Mouse (Mus musculus): ENCODE measurements around the gene Nthl1.

Nthl1 gene

GRCm38 (mm10) chr17:24630072-24630471, 2.4 kb upstream of the Nthl1 start:
- DNase-seq: no peak

DNA sequence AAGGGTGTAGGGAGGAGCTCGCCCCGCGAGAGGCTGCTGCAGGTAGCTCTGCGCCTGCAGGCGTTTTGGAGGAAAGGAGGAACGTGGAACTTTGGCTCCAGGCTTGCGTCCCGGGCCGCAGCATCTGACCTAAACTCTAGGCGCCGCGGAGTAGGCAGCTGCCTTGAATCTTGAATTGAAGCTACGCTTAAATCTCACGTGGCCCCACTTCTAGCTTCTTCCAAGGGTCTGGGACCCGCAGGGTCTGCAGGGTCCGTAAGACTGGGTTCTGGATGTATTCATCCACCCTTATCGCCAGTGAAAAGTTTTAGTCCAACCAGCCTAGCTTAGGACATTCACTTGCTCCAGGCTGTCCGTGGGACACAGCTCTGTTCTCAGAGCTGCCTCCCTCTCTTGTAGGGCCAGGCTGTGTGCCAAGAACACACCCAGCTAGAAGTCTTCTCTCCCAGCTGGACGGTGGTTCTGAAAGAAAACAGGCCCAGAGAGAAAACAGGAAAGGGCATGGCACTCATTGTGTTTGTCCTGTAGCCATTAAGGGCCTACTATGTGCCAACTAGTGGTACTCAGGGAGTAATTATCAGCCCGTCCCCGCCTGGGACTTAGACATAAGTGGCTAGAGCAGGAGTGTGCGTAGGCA, 451 bp downstream of the Nthl1 start:
- DNase-seq: peak; percentile 38 to 48

DNA sequence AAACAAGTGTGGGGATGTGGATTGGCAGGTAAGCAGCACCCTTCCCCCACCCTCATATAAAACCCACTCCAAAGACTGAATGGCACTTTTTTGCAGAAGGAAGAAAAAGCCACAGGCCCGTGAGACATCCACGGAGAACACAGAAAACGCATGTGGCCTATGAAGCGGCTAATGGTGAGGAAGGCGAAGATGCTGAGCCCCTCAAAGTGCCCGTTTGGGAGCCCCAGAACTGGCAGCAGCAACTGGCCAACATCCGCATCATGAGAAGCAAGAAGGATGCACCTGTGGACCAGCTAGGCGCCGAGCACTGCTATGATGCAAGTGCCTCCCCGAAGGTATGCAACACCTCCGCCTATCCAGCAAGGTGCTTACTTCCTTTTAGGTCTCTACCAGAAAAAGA, 1.4 kb downstream of the Nthl1 start:
- DNase-seq: no peak

GRCm38 (mm10) chr17:24635024-24635423, 2.5 kb downstream of the Nthl1 start:
- no peak for DNase-seq

- DNase-seq: no peak
Observed at GRCm38 (mm10) chr17:24635694-24636093, 3.2 kb downstream of the Nthl1 start.

DNA sequence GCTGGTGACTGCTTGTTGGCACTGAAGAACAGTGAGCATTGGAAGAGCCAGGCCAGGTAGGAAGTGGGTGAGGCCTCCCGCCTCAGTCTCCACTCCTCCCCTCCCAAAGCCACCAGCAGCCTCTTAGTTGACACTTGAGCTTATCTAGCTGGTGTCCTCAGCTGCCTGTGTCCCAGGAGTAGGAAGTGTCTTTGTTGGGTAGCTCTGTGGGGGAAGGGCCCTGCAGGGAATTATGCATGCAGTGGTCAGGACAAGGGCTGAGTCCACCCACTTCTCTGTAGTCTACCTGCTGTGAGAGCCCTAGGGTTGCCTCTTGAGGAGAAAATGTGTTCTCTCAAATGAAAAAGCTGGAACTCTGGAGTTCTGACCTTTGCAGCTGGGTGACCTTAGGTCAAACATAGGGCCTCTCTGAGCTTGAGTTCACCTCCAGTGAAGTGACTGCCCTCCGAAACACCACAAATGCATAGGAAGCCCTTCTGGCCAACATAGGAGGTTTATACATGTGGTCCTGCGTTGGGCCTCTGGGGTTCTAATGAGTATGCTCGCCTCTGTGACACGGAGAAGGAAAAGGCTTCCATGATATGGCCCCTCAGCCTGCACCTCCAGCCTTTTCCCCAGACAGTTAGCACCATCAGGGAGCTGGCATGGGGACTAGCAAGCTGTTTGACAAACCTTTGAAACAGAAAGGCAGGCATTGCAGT, 4.5 kb downstream of the Nthl1 start:
- DNase-seq: no peak

- no peak for DNase-seq
Observed at GRCm38 (mm10) chr17:24638214-24638613, 5.7 kb downstream of the Nthl1 start.

DNA sequence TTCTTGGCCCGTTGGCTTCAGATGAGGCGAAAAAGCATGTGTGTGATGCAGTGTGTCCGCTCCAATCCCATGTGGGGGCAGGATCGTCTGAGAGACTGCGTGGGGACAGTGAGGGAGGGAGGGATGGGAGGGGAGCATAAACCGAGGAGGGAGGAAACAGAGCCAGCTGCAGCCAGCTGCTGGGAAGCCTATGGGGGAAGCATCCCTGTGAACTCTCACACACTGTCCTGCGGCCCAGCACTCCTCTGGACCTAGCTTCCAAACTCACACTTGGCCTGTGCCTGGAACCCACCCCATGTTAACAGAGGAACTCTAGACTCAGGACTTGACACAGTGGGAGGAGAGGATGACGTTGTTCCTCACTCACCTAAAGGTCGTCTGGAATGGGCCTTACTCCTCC, 6.4 kb downstream of the Nthl1 start:
- no peak for DNase-seq

DNA sequence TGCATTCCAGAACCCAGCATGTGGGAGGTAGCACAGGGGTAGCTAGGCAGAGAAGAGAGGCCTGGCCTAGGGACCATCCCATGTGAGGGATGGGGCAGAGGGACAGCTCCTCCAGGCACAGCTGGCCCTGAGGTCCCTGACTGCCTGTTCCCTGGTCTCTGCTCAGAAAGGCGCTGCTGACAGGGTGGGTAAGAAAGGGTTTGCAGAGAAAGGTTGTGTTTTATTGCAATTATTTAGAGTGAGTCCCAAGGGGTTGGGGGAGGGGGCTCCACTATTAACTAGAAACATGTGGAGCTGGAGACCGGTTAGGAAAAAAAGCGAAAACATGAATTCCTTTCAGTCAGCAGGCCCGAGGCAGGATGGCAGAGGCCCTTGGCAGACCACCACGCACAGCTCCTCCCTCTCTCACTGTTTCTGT, 7.1 kb downstream of the Nthl1 start:
- DNase-seq: no peak

- no peak for DNase-seq
Observed at GRCm38 (mm10) chr17:24640119-24640518, 7.6 kb downstream of the Nthl1 start.

GRCm38 (mm10) chr17:24640581-24640980, 8.1 kb downstream of the Nthl1 start:
- DNase-seq: no peak

DNA sequence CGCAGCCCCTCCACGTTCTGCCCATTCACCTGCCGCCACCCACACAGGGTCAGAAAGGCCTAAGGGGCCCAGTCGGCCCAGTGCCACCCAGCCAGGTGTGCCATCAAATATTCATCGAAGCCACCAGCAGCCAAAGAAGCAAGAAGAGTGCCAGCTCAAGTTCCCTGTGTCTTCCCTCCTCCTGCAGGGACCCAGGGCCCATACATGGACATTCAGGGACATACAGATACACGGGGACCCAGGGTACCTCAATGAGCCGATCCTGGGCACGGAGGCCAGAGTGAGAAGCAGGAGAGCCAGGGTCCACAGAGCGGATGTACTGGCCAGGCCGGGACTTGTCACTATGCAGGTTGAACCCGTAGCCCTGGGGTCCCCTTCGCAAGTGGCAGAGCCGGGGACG, 9.5 kb downstream of the Nthl1 start:
- DNase-seq: no peak

DNA sequence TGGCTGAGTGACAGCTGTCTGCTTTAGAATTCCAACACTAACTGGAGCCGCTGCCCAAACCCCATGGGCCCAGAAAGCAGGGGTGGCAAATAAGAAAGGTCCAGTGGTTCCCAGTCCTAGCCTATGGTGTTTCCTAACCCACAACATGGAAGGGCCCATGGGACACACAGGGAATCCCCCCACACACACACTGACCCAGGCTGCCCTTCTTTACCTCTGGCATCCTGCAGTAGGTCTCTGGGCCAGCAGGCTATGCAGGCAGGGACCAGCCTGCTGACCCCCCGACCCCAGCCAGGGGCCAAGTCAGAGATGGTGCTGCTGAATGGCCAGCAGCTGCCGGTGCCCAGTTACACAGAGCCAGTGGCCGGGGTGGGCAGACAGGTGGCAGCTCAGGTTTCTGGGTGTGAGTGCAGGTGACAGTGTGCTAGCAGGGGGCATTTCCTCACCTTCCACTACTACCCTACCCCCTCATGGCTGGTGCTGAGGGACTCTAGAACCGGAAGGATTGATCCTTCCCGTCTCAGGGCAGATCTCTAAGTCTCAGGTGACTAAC, 10.4 kb downstream of the Nthl1 start:
- no peak for DNase-seq

GRCm38 (mm10) chr17:24644030-24644715, 11.7 kb downstream of the Nthl1 start:
- no peak for DNase-seq

- no peak for DNase-seq
Observed at GRCm38 (mm10) chr17:24644875-24645721, 12.6 kb downstream of the Nthl1 start.

DNA sequence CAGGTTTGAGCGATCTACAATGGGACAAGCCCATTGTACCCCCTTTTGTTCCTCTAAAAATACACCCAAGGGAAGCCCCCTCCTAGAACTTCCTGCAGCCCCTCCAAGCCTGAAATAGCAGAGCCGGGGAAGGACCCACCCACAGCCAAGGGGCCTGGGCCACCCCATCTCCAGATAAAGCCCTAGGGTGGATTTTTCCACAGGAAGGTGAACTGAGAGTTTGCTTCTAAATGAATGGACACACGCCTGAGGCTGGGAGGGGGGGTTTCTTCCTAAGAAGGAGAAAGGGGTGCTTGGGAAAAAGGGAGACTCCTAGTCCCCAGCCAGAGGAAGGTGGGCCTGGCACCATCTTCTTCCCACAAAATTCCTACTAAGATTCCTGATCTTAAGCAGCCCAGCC, 13.4 kb downstream of the Nthl1 start:
- DNase-seq: no peak

DNA sequence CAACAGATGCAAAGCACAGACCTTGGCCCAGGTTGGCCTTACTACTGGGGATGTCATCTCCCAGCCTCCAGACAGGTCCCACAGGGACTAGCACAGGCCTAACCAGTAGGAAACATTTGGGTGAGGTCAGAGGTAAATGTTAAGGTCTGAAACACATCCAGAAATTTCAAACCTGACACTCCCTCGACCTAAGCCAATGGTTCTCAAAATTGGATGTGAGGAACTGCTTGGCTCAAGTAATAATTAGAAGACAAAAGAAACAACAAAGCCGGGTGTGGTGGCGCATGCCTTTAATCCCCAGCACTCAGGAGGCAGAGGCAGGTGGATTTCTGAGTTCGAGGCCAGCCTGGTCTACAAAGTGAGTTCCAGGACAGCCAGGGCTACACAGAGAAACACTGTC, 13.9 kb downstream of the Nthl1 start:
- DNase-seq: no peak

GRCm38 (mm10) chr17:24647493-24647892, 15.0 kb downstream of the Nthl1 start:
- no peak for DNase-seq

- peak in 1 of 2 experiments; percentile 43 for DNase-seq
Observed at GRCm38 (mm10) chr17:24648731-24649377, 16.4 kb downstream of the Nthl1 start.

GRCm38 (mm10) chr17:24649581-24650069, 17.1 kb downstream of the Nthl1 start:
- DNase-seq: peak in 1 of 2 experiments; percentile 60

DNA sequence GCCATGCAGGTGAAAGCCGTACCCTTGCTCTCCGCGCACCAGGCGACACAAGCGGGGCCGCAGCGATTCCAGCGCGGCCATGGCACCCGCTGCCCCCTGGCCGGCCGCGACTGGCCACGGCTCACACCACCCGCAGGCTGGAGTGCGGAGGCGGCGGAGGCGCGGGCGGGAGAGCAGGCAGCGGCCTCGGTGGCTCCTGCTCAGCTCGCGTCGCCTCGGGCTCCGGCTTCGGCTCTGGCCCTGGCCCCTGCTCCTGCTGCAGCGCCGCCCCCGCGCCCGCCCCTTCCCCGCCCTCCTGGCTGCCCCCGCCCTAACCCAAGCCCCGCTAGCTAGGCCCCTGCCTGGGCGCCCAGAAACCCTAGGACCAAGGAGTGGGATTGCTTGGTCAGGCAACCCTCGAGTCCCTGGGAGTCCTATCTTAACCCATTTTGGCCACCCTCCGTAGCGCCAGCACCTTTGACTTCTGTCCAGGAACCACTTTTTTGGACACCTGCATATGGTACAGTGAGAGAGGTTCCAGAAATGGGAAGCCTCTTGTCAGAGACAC, 17.7 kb downstream of the Nthl1 start, which contains the start of gene Slc9a3r2:
Slc9a3r2 (minus strand) TSS at position 258 of the 547 bp plus-strand sequence.
- DNase-seq: peak; percentile 80 to 84

DNA sequence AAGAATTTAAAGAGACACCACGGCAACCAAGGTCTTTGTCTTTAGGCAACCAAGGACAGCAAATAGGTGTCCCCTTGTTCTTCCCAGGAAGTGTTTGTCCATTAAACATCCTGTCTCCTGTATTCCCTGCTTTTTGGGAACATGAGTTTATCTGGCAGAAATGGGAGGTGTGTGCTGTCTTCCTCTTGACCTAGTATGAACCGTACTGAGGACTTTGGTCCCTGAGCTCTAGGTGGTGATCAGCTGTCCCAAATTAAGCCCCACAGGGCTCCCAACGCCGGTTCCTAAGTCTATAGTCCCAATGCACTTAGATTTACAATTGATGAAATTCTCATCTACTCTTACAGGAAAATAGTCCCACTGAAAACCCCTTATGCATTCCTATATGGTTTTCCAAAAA, 18.3 kb downstream of the Nthl1 start:
- DNase-seq: no peak
